Mouse (Mus musculus) liver, adult (tissue): Measurements from ENCODE around the gene Pparg.

Experiments
- GATA4 ChIP-seq: IDR thresholded peaks from 2 replicates; pipeline ENCODE4 v1.6.1; 2014; ENCODE audit warnings: mild to moderate bottlenecking, low read length; ENCODE audit not compliant: insufficient replicate concordance

Pparg gene

GRCm38 (mm10) chr6:115418964-115419363 is 58.2 kb downstream of the Pparg start:
- TF ChIP-seq GATA4 = no peak

GRCm38 (mm10) chr6:115420963-115421362 is 60.2 kb downstream of the Pparg start:
- no peak for TF ChIP-seq GATA4

GRCm38 (mm10) chr6:115421665-115422064 is 60.9 kb downstream of the Pparg start:
- no peak for TF ChIP-seq GATA4

- TF ChIP-seq GATA4 = no peak
Measured at GRCm38 (mm10) chr6:115424433-115424832, 63.7 kb downstream of the Pparg start.

- TF ChIP-seq GATA4 = no peak
Measured at GRCm38 (mm10) chr6:115432726-115433125, 72.0 kb downstream of the Pparg start.

GRCm38 (mm10) chr6:115434054-115434453 is 73.3 kb downstream of the Pparg start:
- TF ChIP-seq GATA4 = no peak

DNA sequence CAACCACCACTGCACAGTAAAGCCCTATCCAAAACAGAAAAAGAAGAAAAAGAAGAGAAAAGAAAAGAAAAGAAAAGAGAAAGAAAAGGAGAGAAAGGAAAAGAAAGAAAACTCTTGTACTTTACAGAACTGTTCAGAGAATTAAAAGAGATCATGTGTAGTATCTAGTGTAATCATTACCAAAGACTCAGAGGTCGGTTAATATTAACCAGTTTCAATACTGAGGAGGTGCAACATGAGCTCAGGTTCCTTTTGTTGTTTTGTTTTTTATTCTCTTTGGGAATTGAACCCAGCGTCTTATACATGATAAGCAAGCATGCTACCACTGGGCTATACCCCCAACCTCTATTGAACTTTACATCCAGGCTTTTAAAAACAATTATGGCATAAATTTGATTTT is 74.1 kb downstream of the Pparg start:
- no peak for TF ChIP-seq GATA4

- no peak for TF ChIP-seq GATA4
Measured at GRCm38 (mm10) chr6:115440231-115441006, 79.7 kb downstream of the Pparg start.

- TF ChIP-seq GATA4 = no peak
Measured at GRCm38 (mm10) chr6:115452501-115452900, 91.8 kb downstream of the Pparg start.

DNA sequence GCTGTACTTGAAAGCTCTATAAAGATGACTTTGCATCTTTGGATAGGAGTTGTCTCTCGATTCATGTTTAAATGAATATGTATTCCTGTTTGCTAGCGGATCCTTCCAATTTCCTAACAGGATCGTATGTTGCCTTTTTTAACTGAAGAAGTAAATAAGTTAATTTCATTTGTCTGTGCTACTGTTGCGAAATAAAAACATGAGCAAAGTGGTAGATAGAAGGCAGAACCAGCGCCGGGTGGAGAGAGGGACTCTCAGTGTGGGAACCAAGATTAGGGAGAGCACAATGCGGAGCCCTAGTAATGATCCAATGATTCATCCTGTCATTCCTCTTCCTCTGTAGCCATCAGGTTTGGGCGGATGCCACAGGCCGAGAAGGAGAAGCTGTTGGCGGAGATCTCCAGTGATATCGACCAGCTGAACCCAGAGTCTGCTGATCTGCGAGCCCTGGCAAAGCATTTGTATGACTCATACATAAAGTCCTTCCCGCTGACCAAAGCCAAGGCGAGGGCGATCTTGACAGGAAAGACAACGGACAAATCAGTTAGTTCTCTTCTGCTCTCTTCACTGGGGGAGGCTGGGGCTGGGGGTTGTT is 102.1 kb downstream of the Pparg start:
- TF ChIP-seq GATA4 = peak; percentile 91

DNA sequence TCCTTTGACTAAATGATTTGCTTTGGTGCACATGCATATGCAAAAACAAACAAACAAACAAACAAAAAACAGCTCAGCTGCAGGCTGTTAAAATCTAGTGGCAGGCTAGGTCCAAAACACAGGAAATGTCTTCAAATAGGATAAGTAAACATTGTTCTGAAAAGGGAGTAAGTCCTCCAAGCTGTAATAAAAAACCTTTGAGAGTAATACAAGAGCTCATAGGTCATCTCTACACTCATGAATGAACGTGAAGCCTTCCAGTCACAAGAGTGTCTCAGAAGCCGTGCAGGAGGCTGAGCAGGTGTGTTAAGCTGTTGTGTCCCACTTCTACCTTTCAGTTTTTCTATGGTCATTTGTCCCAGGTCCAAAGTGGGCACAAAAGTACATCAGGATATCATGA is 102.6 kb downstream of the Pparg start:
- no peak for TF ChIP-seq GATA4

GRCm38 (mm10) chr6:115464661-115465060 is 103.9 kb downstream of the Pparg start:
- no peak for TF ChIP-seq GATA4

DNA sequence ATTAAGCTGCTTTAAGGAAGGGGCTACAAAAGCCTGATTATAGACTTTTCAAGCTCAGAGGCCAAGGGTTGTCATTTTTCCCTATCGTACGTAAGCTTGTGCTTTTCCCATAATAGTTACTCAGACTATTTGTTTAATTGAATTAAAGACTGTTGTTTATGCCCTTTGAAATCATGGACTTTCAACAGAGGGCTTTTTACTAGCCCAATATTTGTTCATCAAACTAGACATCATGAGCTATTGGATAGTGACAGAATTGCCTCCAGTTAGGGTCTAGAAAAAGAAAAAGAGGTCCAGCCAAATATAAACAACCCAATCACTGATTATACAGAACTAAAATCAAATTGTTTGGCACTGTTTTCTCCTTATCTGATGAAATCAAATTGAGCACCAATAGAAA is 104.7 kb downstream of the Pparg start:
- TF ChIP-seq GATA4 = peak; percentile 85

DNA sequence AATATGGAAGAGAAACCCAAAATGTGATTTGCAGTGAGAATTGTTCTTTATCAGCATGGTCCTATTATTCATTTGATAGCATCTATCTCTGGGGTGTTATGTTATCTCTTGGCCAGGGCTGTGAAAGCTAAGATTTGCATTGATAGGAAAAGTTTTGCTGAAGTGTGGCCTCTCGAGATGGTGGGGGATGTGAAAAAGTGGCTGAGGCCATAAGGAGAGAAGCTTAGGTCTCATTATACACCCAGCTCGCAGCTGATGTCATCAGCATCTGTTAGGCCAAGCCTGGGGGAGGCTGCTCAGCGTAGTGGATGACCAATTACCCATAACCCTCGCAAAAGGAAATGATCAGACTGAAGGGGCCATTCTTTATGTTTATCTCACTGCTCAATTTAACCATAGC is 105.1 kb downstream of the Pparg start:
- no peak for TF ChIP-seq GATA4

GRCm38 (mm10) chr6:115466601-115467000 is 105.8 kb downstream of the Pparg start:
- no peak for TF ChIP-seq GATA4

DNA sequence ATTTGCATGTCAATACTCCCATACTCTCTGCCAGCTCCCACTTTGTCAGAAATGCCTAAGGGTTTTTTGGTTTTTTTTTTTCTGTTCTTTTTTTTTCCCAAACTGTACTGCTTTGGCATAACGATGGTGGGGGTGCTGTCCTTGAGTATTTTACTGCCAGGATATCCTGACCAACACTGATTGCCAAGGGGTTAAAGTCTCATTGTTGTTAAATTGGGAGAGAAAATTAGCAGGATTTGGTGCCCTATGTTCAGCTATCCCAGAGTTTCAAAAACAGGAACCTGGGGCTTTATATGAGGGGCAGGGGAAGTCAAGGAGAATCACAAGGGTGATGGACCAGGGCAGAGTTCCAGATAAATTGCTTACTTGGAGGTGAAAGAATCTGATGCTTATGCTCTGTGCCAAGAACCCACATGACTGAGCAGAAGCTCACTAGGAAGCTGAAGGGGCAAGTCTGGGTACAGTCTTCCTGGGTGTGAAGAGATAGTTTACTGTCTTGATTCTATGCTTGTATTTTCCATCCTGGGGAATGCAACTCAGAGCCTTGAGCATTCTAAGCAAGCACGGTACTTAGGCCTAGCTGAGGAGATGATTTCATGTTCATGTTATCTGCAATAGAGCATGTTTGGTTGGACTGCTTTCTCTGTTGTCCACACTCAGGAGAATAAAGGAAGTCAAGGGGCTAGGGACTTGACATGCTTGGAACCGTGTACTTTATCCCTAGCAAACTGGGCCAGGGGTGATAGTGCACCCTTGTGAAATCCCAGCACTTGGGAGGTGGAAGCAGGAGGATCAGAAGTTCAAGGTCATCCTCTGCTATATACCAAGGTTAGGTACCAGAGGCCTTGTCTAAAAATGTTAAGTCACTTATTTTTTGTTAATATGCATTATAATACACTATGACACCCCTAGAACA is 109.2 kb downstream of the Pparg start:
- no peak for TF ChIP-seq GATA4
